Mouse (Mus musculus) liver, embryonic 11.5 days (tissue): ENCODE results near the gene Nlrp4c. TPM values are rescaled to one million over a fixed set of nuclear protein-coding genes. Genes with fewer than 3 reads are reported as not detected.
A peak's percentile ranks its signal among the peaks of the same experiment; 100 is the strongest.
"Not testable (repeated sequence)": the region's sequence is repeated elsewhere in the genome, so short reads cannot be mapped to it uniquely, and the experiment has no call there.

Experiments used
- ATAC-seq: fragments of 200-750 bp; cut with Nextera tagmentation; replicated peaks from 2 replicates; pipeline ENCODE4 v1.8.0; 2017; ENCODE audit warnings: moderate number of reproducible peaks, mild to moderate bottlenecking, moderate TSS enrichment, moderate library complexity; ENCODE audit not compliant: low FRiP score
- DNase-seq: peaks from one replicate; pipeline ENCODE4 v3.0.0-alpha.2; 2017; ENCODE audit warnings: low spot score
- H3K27ac ChIP-seq: fragments of 300-500 bp; sonication (generic); 2 replicates; pipeline ENCODE4 v1.5.1; 2014; ENCODE audit warnings: mild to moderate bottlenecking, low read depth, low read length, control low read depth
- H3K27me3 ChIP-seq: fragments of 300-500 bp; sonication (generic); replicated peaks from 2 replicates; pipeline ENCODE4 v1.6.1; 2014; ENCODE audit warnings: low read length, mixed read lengths; ENCODE audit not compliant: control insufficient read depth, insufficient read depth
- H3K36me3 ChIP-seq: fragments of 300-500 bp; sonication (generic); 2 replicates; pipeline ENCODE4 v1.6.1; 2014; ENCODE audit warnings: mild to moderate bottlenecking, low read length, moderate library complexity, mixed read lengths; ENCODE audit not compliant: control insufficient read depth, insufficient read depth
- H3K4me1 ChIP-seq: fragments of 300-500 bp; sonication (generic); replicated peaks from 2 replicates; pipeline ENCODE4 v1.6.1; 2014; ENCODE audit warnings: low read length, mixed read lengths; ENCODE audit not compliant: control insufficient read depth, insufficient read depth
- H3K4me2 ChIP-seq: fragments of 300-500 bp; sonication (generic); 2 replicates; pipeline ENCODE4 v1.6.1; 2014; ENCODE audit warnings: mild to moderate bottlenecking, control low read depth, moderate library complexity
- H3K4me3 ChIP-seq: fragments of 300-500 bp; sonication (generic); 2 replicates; pipeline ENCODE4 v1.5.1; 2014; ENCODE audit warnings: low read depth, low read length, control low read depth
- H3K9ac ChIP-seq: fragments of 300-500 bp; sonication (generic); 2 replicates; pipeline ENCODE4 v1.6.1; 2014; ENCODE audit warnings: low read depth, low read length, control low read depth
- H3K9me3 ChIP-seq: fragments of 300-500 bp; sonication (generic); 2 replicates; pipeline ENCODE4 v1.6.1; 2016; ENCODE audit warnings: low read length, inconsistent platforms, mixed read lengths; ENCODE audit not compliant: control insufficient read depth
- WGBS: fragments of 180-500 bp; shearing (Covaris S2); extraction: QIAGEN DNeasy Blood & Tissue Kit; methylation state at CpG from one replicate; pipeline ENCODE4 v1.1.7; 2014; 5-methylcytosine and 5-hydroxymethylcytosine counted together
- polyA plus RNA-seq: library from polyadenylated mRNA; unstranded; fragments of >200 nt; fragmentation: Nextera tagmentation; extraction: Ambion mirVana; gene quantifications from 2 replicates; pipeline ENCODE4 v1.2.1, GENCODE M21; 2014

Nlrp4c gene
- not detected in 2 replicates for polyA plus RNA-seq

GRCm38 (mm10) chr7:6044861-6045260 is at the start of gene Nlrp4c:
Nlrp4c (plus strand) TSS chr7:6045161.
- Histone ChIP-seq H3K4me2 (no peak within 1 kb of the TSS), H3K9me3 (peaks cover 3% of the 10 kb centered on the region), H3K9ac (no peak within 1 kb of the TSS), H3K27me3 (no peaks in the 10 kb centered on the region), H3K4me3 (no peak within 1 kb of the TSS), H3K36me3 (no peaks in the 10 kb centered on the region), H3K4me1 (no peaks in the 10 kb centered on the region), H3K27ac (no peak within 1 kb of the TSS)
- WGBS = 76% methylated on average over 11 of the region's 11 CpGs
- DNase-seq (no peak), ATAC-seq (no peak)

- DNase-seq (no peak), ATAC-seq (no peak)
- Histone ChIP-seq H3K4me3 (no peak within 1 kb of the TSS), H3K9me3 (peaks cover 12% of the 10 kb centered on the region), H3K4me1 (no peaks in the 10 kb centered on the region), H3K9ac (no peak within 1 kb of the TSS), H3K36me3 (no peaks in the 10 kb centered on the region), H3K4me2 (no peak within 1 kb of the TSS), H3K27ac (no peak within 1 kb of the TSS), H3K27me3 (no peaks in the 10 kb centered on the region)
- WGBS = 85% methylated on average over 1 of the region's 1 CpGs
These were observed 34.1 kb upstream of the Nlrp4c start, which contains the start of gene Vmn1r65 for GRCm38 (mm10) chr7:6010910-6011309. Vmn1r65 (minus strand) TSS chr7:6011010.

- no peak for ATAC-seq
These were observed 74.5 kb downstream of the Nlrp4c start for GRCm38 (mm10) chr7:6119501-6119900.

DNA sequence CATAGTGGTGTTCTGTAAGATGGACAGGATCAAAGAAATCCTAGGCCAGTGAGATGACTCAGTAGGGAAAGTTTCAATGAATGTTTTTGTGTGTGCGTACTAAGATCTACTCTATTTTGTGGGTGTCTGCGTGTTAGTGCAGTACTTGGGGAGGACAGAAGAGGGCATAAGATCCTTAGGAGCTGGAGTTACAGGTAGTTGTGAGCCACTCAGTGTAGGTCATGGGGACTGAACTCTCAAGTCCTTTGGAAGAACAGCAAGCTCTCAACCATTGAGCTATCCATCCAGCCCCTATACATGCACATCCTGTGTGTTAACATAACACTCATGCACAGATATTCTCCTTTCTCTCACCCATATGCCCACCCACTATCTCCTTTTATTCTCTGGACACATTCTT is 75.1 kb downstream of the Nlrp4c start:
- not testable (repeated sequence) for H3K27ac ChIP-seq, H3K9ac ChIP-seq, H3K36me3 ChIP-seq, H3K4me2 ChIP-seq, H3K27me3 ChIP-seq, H3K4me3 ChIP-seq, H3K9me3 ChIP-seq, H3K4me1 ChIP-seq, ATAC-seq, DNase-seq
- WGBS = 76% methylated on average over 2 of the region's 2 CpGs

More at GRCm38 (mm10) chr7:6119501-6119900, 74.5 kb downstream of the Nlrp4c start:
- WGBS = 73% methylated on average over 3 of the region's 3 CpGs
- H3K4me1 ChIP-seq = no peaks in the 10 kb centered on the region
- DNase-seq = no peak
- H3K27me3 ChIP-seq = no peaks in the 10 kb centered on the region
- no peak overlapping the region for H3K9ac ChIP-seq
- H3K9me3 ChIP-seq = no peaks in the 10 kb centered on the region
- H3K36me3 ChIP-seq = no peaks in the 10 kb centered on the region
- no peak overlapping the region for H3K27ac ChIP-seq
- H3K4me2 ChIP-seq = no peak overlapping the region
- H3K4me3 ChIP-seq = no peak overlapping the region

GRCm38 (mm10) chr7:6121128-6121527 is 76.2 kb downstream of the Nlrp4c start:
- not testable (repeated sequence) for ATAC-seq, H3K4me3 ChIP-seq, H3K27ac ChIP-seq, H3K27me3 ChIP-seq, H3K9me3 ChIP-seq, H3K36me3 ChIP-seq, H3K4me1 ChIP-seq, DNase-seq, H3K4me2 ChIP-seq, H3K9ac ChIP-seq
- WGBS = 75% methylated on average over 1 of the region's 1 CpGs

GRCm38 (mm10) chr7:6126690-6127448 is 81.9 kb downstream of the Nlrp4c start:
- Histone ChIP-seq H3K9ac (no peak overlapping the region), H3K4me2 (no peak overlapping the region), H3K4me3 (no peak overlapping the region), H3K36me3 (peaks cover 1% of the 10 kb centered on the region; the same call in 1 of the 2 replicates), H3K4me1 (no peaks in the 10 kb centered on the region), H3K27ac (no peak overlapping the region), H3K27me3 (no peaks in the 10 kb centered on the region), H3K9me3 (no peaks in the 10 kb centered on the region)
- ATAC-seq (peak; percentile 58), DNase-seq (no peak)
- 26% methylated on average over 7 of the region's 7 CpGs for WGBS

GRCm38 (mm10) chr7:6130346-6130745 is 85.4 kb downstream of the Nlrp4c start:
- H3K27me3 ChIP-seq = no peaks in the 10 kb centered on the region
- H3K4me2 ChIP-seq = no peak overlapping the region
- H3K4me1 ChIP-seq = no peaks in the 10 kb centered on the region
- H3K9me3 ChIP-seq = no peaks in the 10 kb centered on the region
- WGBS = 46% methylated on average over 4 of the region's 4 CpGs
- no peak overlapping the region for H3K4me3 ChIP-seq
- DNase-seq = no peak
- peaks cover 23% of the 10 kb centered on the region for H3K36me3 ChIP-seq
- H3K9ac ChIP-seq = no peak overlapping the region
- ATAC-seq = no peak
- no peak overlapping the region for H3K27ac ChIP-seq

- no peaks in the 10 kb centered on the region for H3K4me1 ChIP-seq
- H3K36me3 ChIP-seq = peaks cover 23% of the 10 kb centered on the region
- H3K4me2 ChIP-seq = no peak overlapping the region
- no peak for ATAC-seq
- WGBS = 85% methylated on average over 30 of the region's 30 CpGs
- no peak overlapping the region for H3K27ac ChIP-seq
- H3K27me3 ChIP-seq = no peaks in the 10 kb centered on the region
- no peaks in the 10 kb centered on the region for H3K9me3 ChIP-seq
- no peak overlapping the region for H3K4me3 ChIP-seq
- no peak overlapping the region for H3K9ac ChIP-seq
- no peak for DNase-seq
These were observed 87.7 kb downstream of the Nlrp4c start for GRCm38 (mm10) chr7:6132646-6133045.

DNA sequence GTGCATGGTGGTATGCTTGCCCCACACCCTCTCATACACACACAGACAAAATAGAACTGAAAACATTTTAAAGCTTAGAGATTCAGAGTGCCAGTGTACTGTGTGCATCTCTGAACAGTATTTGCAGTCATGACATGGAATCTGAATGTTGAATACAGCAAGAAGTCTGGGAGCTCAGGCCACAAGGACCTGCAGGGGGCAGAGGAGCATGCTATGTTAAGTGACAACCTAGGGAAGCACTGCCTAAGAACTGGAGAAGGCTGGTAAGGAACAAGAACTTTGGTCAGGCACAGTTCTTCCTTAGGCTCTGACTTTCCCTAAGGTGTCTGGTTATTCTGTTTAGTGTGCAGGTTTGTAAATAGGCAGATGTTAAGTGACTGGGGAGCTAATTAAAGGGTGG is 91.5 kb downstream of the Nlrp4c start:
- no peak overlapping the region for H3K4me2 ChIP-seq
- H3K4me3 ChIP-seq = no peak overlapping the region
- H3K27ac ChIP-seq = no peak overlapping the region
- H3K4me1 ChIP-seq = no peaks in the 10 kb centered on the region
- no peak overlapping the region for H3K9ac ChIP-seq
- H3K9me3 ChIP-seq = no peaks in the 10 kb centered on the region
- DNase-seq = no peak
- H3K27me3 ChIP-seq = no peaks in the 10 kb centered on the region
- no peak for ATAC-seq
- peaks cover 31% of the 10 kb centered on the region for H3K36me3 ChIP-seq
